Mouse (Mus musculus): Measurements from ENCODE around the gene Gm10318. TPM values are rescaled to one million over a fixed set of nuclear protein-coding genes. Genes with fewer than 3 reads are reported as not detected.
A peak's percentile ranks its signal among the peaks of the same experiment; 100 is the strongest.

Gene Gm10318
- polyA plus RNA-seq, 1 experiment from 2014 or later = not detected

DNA sequence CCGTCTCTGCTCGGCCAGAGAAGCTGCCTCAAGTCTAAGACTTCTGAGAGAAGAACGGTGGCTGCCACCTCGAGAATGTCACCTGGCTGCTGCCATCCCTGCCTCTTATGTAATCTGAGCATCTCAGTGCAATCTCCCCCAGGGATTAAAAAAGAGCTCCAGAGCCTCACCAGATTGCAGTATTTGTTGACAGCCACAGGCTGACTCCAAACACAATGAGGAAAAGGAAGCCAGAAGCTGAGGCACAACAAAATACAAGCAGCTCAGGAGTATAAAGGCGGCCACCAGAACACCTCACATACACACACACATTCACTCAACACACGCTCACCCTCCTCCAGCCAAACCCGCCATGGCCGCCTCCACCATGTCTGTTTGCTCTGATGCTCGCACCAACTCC is 17.0 kb upstream of the Gm10318 start, which contains the start of gene Krtap10-10:
Gene Krtap10-10, plus strand, starts transcription at position 301 of the 400 bp plus-strand sequence.
- H3K36me3 ChIP-seq (ENCODE audit: control insufficient read depth, insufficient read depth, low read length) = no peaks in the 10 kb centered on the region
- no peak within 1 kb of the TSS for H3K27ac ChIP-seq (replicated peaks in 1 of 2; ENCODE audit: control insufficient read depth in 1 of 2, insufficient read depth in 1 of 2, low read depth in 2 of 2, low read length in 2 of 2)
- H3K4me3 ChIP-seq (ENCODE audit: control insufficient read depth in 1 of 2, insufficient read depth in 1 of 2, low read depth in 1 of 2, low read length in 2 of 2) = no peak within 1 kb of the TSS
- ATAC-seq (ENCODE audit: insufficient number of reproducible peaks, insufficient read depth, low FRiP score, low read depth) = no peak
- no peaks in the 10 kb centered on the region for H3K27me3 ChIP-seq (ENCODE audit: control insufficient read depth, insufficient read depth, low read length)
- WGBS = 66% methylated on average over 9 of the region's 9 CpGs
- H3K9me3 ChIP-seq (ENCODE audit: control insufficient read depth, low read length) = no peaks in the 10 kb centered on the region
- H3K4me1 ChIP-seq (ENCODE audit: control insufficient read depth in 2 of 2, insufficient read depth in 2 of 2, low read length in 2 of 2) = no peaks in the 10 kb centered on the region
- H3K4me2 ChIP-seq (ENCODE audit: low read length) = no peak within 1 kb of the TSS
- H3K9ac ChIP-seq (ENCODE audit: low read length) = no peak within 1 kb of the TSS

DNA sequence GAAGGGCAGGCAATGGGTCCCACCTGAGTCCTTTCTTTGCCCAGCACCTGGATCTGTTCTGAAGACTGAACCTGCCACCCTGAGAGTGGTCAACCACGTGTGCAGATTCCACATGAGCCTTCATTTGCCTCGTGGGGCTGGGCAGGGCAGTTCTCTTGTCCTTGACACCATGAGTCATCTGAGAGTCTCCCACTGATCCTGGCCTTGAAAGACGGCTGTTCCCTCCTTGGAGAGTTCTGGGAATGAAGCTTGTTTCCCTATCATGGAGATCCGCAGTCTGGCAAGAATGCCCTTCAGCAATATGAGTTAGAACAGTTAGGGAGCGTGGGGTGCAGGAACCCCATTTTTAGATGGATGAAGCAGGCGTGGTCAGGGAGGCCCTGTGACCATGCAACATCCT is 13.7 kb upstream of the Gm10318 start:
- no peak for ATAC-seq (ENCODE audit: insufficient number of reproducible peaks, insufficient read depth, low FRiP score, low read depth)
- Histone ChIP-seq H3K4me2 (ENCODE audit: low read length) (no peak overlapping the region), H3K4me1 (ENCODE audit: control insufficient read depth in 2 of 2, insufficient read depth in 2 of 2, low read length in 2 of 2) (no peaks in the 10 kb centered on the region), H3K9me3 (ENCODE audit: control insufficient read depth, low read length) (peaks cover 17% of the 10 kb centered on the region), H3K36me3 (ENCODE audit: control insufficient read depth, insufficient read depth, low read length) (no peaks in the 10 kb centered on the region), H3K27ac (replicated peaks in 1 of 2; ENCODE audit: control insufficient read depth in 1 of 2, insufficient read depth in 1 of 2, low read depth in 2 of 2, low read length in 2 of 2) (no peak overlapping the region), H3K9ac (ENCODE audit: low read length) (no peak overlapping the region), H3K4me3 (ENCODE audit: control insufficient read depth in 1 of 2, insufficient read depth in 1 of 2, low read depth in 1 of 2, low read length in 2 of 2) (no peak overlapping the region), H3K27me3 (ENCODE audit: control insufficient read depth, insufficient read depth, low read length) (no peaks in the 10 kb centered on the region)
- 60% methylated on average over 6 of the region's 6 CpGs for WGBS

DNA sequence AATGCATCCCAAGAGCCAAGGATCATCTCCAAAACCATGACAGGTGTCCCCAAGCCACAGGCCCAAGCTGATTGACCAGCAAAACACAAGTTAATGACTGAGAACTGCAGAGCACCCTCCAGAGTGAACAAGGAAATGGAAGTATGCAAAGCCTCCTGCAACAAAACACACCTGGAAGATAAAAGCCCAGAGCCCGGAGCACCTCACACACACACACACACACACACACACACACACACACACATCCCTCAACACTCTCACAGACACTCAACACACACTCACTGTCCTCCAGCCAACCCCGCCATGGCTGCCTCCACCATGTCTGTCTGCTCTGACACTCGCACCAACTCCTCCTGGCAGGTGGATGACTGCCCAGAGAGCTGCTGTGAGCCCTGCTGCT is 6.2 kb upstream of the Gm10318 start, which contains the start of gene Gm36176:
Gene Gm36176, plus strand, starts transcription at position 301 of the 400 bp plus-strand sequence.
- H3K4me2 ChIP-seq (ENCODE audit: low read length) = no peak within 1 kb of the TSS
- WGBS = 64% methylated on average over 3 of the region's 3 CpGs
- H3K27ac ChIP-seq (replicated peaks in 1 of 2; ENCODE audit: control insufficient read depth in 1 of 2, insufficient read depth in 1 of 2, low read depth in 2 of 2, low read length in 2 of 2) = no peak within 1 kb of the TSS
- peaks cover 25% of the 10 kb centered on the region for H3K9me3 ChIP-seq (ENCODE audit: control insufficient read depth, low read length)
- no peaks in the 10 kb centered on the region for H3K27me3 ChIP-seq (ENCODE audit: control insufficient read depth, insufficient read depth, low read length)
- no peaks in the 10 kb centered on the region for H3K4me1 ChIP-seq (ENCODE audit: control insufficient read depth in 2 of 2, insufficient read depth in 2 of 2, low read length in 2 of 2)
- no peaks in the 10 kb centered on the region for H3K36me3 ChIP-seq (ENCODE audit: control insufficient read depth, insufficient read depth, low read length)
- no peak for ATAC-seq (ENCODE audit: insufficient number of reproducible peaks, insufficient read depth, low FRiP score, low read depth)
- no peak within 1 kb of the TSS for H3K9ac ChIP-seq (ENCODE audit: low read length)
- no peak within 1 kb of the TSS for H3K4me3 ChIP-seq (ENCODE audit: control insufficient read depth in 1 of 2, insufficient read depth in 1 of 2, low read depth in 1 of 2, low read length in 2 of 2)

DNA sequence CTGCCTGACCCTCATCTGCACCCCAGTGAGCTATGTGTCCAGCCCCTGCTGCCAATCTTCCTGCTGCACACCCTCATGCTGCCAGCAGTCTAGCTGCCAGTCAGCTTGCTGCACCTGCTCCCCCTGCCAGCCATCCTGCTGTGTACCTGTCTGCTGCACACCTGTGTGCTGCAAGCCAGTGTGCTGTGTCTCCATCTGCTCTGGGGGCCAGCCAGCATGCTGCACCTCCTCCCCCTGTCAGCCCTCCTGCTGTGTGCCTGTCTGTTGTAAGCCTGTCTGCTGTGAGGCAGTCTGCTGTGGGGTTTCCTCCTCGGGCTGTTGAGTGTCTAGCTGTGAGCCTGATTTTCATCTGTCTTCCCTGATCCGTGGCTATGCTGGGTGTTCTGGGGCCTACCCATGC is 5.7 kb upstream of the Gm10318 start:
- H3K36me3 ChIP-seq (ENCODE audit: control insufficient read depth, insufficient read depth, low read length) = no peaks in the 10 kb centered on the region
- no peak for ATAC-seq (ENCODE audit: insufficient number of reproducible peaks, insufficient read depth, low FRiP score, low read depth)
- WGBS = 15% methylated on average over 2 of the region's 2 CpGs

GRCm38 (mm10) chr10:77847538-77847937 is 5.1 kb upstream of the Gm10318 start:
- no peak for ATAC-seq (ENCODE audit: insufficient number of reproducible peaks, insufficient read depth, low FRiP score, low read depth)
- Histone ChIP-seq H3K27ac (replicated peaks in 1 of 2; ENCODE audit: control insufficient read depth in 1 of 2, insufficient read depth in 1 of 2, low read depth in 2 of 2, low read length in 2 of 2) (no peak overlapping the region), H3K4me1 (ENCODE audit: control insufficient read depth in 2 of 2, insufficient read depth in 2 of 2, low read length in 2 of 2) (no peaks in the 10 kb centered on the region), H3K36me3 (ENCODE audit: control insufficient read depth, insufficient read depth, low read length) (no peaks in the 10 kb centered on the region), H3K9me3 (ENCODE audit: control insufficient read depth, low read length) (peaks cover 23% of the 10 kb centered on the region), H3K9ac (ENCODE audit: low read length) (no peak overlapping the region), H3K4me3 (ENCODE audit: control insufficient read depth in 1 of 2, insufficient read depth in 1 of 2, low read depth in 1 of 2, low read length in 2 of 2) (no peak overlapping the region), H3K27me3 (ENCODE audit: control insufficient read depth, insufficient read depth, low read length) (no peaks in the 10 kb centered on the region), H3K4me2 (ENCODE audit: low read length) (no peak overlapping the region)
- 68% methylated on average over 2 of the region's 2 CpGs for WGBS

More for the DNA sequence above, 5.7 kb upstream of the Gm10318 start:
- H3K4me1 ChIP-seq (ENCODE audit: control insufficient read depth in 2 of 2, insufficient read depth in 2 of 2, low read length in 2 of 2) = no peaks in the 10 kb centered on the region
- no peak overlapping the region for H3K27ac ChIP-seq (replicated peaks in 1 of 2; ENCODE audit: control insufficient read depth in 1 of 2, insufficient read depth in 1 of 2, low read depth in 2 of 2, low read length in 2 of 2)
- no peaks in the 10 kb centered on the region for H3K27me3 ChIP-seq (ENCODE audit: control insufficient read depth, insufficient read depth, low read length)
- no peak overlapping the region for H3K9ac ChIP-seq (ENCODE audit: low read length)
- H3K9me3 ChIP-seq (ENCODE audit: control insufficient read depth, low read length) = peaks cover 23% of the 10 kb centered on the region
- no peak overlapping the region for H3K4me2 ChIP-seq (ENCODE audit: low read length)
- H3K4me3 ChIP-seq (ENCODE audit: control insufficient read depth in 1 of 2, insufficient read depth in 1 of 2, low read depth in 1 of 2, low read length in 2 of 2) = no peak overlapping the region

GRCm38 (mm10) chr10:77861675-77862074 is 9.0 kb downstream of the Gm10318 start, which contains the start of gene Gm3285:
TSS of gene Gm3285 (plus strand) at chr10:77861975.
- no peaks in the 10 kb centered on the region for H3K27me3 ChIP-seq (ENCODE audit: control insufficient read depth, insufficient read depth, low read length)
- no peak for ATAC-seq (ENCODE audit: insufficient number of reproducible peaks, insufficient read depth, low FRiP score, low read depth)
- 54% methylated on average over 7 of the region's 7 CpGs for WGBS
- no peaks in the 10 kb centered on the region for H3K9me3 ChIP-seq (ENCODE audit: control insufficient read depth, low read length)
- H3K4me3 ChIP-seq (ENCODE audit: control insufficient read depth in 1 of 2, insufficient read depth in 1 of 2, low read depth in 1 of 2, low read length in 2 of 2) = no peak within 1 kb of the TSS
- H3K9ac ChIP-seq (ENCODE audit: low read length) = no peak within 1 kb of the TSS
- no peak within 1 kb of the TSS for H3K4me2 ChIP-seq (ENCODE audit: low read length)
- H3K36me3 ChIP-seq (ENCODE audit: control insufficient read depth, insufficient read depth, low read length) = no peaks in the 10 kb centered on the region
- no peak within 1 kb of the TSS for H3K27ac ChIP-seq (replicated peaks in 1 of 2; ENCODE audit: control insufficient read depth in 1 of 2, insufficient read depth in 1 of 2, low read depth in 2 of 2, low read length in 2 of 2)
- no peaks in the 10 kb centered on the region; a peak in 1 of 4 replicates for H3K4me1 ChIP-seq (ENCODE audit: control insufficient read depth in 2 of 2, insufficient read depth in 2 of 2, low read length in 2 of 2)

DNA sequence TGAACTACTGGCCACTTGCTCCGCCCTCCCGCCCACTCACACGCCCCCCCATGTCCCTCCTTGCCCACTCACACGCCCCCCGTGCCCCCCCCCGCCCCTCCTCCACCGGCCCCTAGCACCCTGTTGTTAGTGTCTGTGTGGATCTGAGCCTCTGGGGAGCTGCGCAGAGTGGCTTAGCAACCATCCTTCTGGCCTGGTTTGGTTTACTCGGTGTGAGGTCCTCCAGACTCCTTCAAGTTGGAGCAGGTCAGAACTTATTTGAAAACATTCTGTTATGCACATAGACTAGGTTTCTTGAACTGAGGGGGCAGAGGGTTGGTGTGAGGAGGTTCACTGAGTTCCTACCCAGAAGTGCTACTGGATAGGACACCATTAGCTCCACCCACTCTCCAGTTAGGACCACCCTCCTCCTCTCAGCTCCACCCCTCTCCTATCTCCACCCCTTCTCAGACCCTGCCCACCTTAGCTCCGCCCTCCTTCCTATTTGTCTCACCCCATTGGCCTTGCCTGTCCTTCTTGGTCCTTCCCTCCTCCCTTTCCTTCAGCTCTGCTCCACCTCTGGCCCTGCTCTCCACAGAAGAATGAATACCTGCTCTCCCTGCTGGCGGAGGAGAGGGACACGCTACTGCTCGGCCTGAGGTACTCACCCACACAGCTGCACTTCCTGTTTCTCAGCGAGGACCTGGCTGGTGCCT is 11.6 kb downstream of the Gm10318 start:
- 28% methylated on average over 14 of the region's 14 CpGs for WGBS
- Histone ChIP-seq H3K9me3 (ENCODE audit: control insufficient read depth, low read length) (no peaks in the 10 kb centered on the region), H3K27ac (replicated peaks in 1 of 2; ENCODE audit: control insufficient read depth in 1 of 2, insufficient read depth in 1 of 2, low read depth in 2 of 2, low read length in 2 of 2) (no peak overlapping the region), H3K36me3 (ENCODE audit: control insufficient read depth, insufficient read depth, low read length) (no peaks in the 10 kb centered on the region), H3K4me1 (ENCODE audit: control insufficient read depth in 2 of 2, insufficient read depth in 2 of 2, low read length in 2 of 2) (no peaks in the 10 kb centered on the region; a peak in 1 of 4 replicates), H3K27me3 (ENCODE audit: control insufficient read depth, insufficient read depth, low read length) (no peaks in the 10 kb centered on the region), H3K9ac (ENCODE audit: low read length) (no peak overlapping the region), H3K4me2 (ENCODE audit: low read length) (peak overlapping the region; percentile 31; the same call in 1 of the 2 replicates), H3K4me3 (ENCODE audit: control insufficient read depth in 1 of 2, insufficient read depth in 1 of 2, low read depth in 1 of 2, low read length in 2 of 2) (no peak overlapping the region)
- no peak for ATAC-seq (ENCODE audit: insufficient number of reproducible peaks, insufficient read depth, low FRiP score, low read depth)

GRCm38 (mm10) chr10:77864762-77865143 is 12.1 kb downstream of the Gm10318 start:
- 31% methylated on average over 11 of the region's 11 CpGs for WGBS
- no peaks in the 10 kb centered on the region for H3K36me3 ChIP-seq (ENCODE audit: control insufficient read depth, insufficient read depth, low read length)
- no peak overlapping the region for H3K9ac ChIP-seq (ENCODE audit: low read length)
- H3K27ac ChIP-seq (replicated peaks in 1 of 2; ENCODE audit: control insufficient read depth in 1 of 2, insufficient read depth in 1 of 2, low read depth in 2 of 2, low read length in 2 of 2) = no peak overlapping the region
- ATAC-seq (ENCODE audit: insufficient number of reproducible peaks, insufficient read depth, low FRiP score, low read depth) = no peak
- no peaks in the 10 kb centered on the region for H3K9me3 ChIP-seq (ENCODE audit: control insufficient read depth, low read length)
- no peaks in the 10 kb centered on the region for H3K27me3 ChIP-seq (ENCODE audit: control insufficient read depth, insufficient read depth, low read length)
- no peak overlapping the region for H3K4me3 ChIP-seq (ENCODE audit: control insufficient read depth in 1 of 2, insufficient read depth in 1 of 2, low read depth in 1 of 2, low read length in 2 of 2)
- peak overlapping the region; percentile 31; the same call in 1 of the 2 replicates for H3K4me2 ChIP-seq (ENCODE audit: low read length)
- no peaks in the 10 kb centered on the region; a peak in 1 of 4 replicates for H3K4me1 ChIP-seq (ENCODE audit: control insufficient read depth in 2 of 2, insufficient read depth in 2 of 2, low read length in 2 of 2)
